Mouse (Mus musculus): ENCODE measurements around the gene Slc30a9. TPM values are rescaled to one million over a fixed set of nuclear protein-coding genes. Genes with fewer than 3 reads are reported as not detected.
A peak's percentile ranks its signal among the peaks of the same experiment; 100 is the strongest.

The Slc30a9 gene
- polyA plus RNA-seq, 1 experiment from 2014 or later = 150 TPM

DNA sequence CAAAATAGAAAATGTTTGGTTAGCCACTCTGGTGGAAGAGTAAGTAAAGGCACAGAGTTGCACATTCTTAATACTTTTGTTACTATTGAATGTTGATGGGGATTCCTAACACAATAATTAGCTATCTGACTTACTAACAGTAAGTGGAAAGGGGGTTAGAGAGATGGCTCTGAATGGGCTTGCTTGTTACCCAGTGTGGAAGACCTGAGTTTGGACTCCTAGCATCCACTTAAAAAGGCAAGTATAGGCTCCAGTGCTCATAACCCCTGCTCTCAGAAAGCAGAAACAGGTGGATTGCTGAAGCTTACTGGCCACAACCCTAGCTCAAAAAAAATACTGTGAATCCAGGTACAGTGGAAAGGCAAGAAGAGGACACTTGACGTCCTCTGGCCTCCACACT lies 10.6 kb upstream of the Slc30a9 start:
- Histone ChIP-seq H3K9me3 (no peaks in the 10 kb centered on the region), H3K9ac (no peak overlapping the region), H3K36me3 (peaks cover 11% of the 10 kb centered on the region), H3K4me2 (no peak overlapping the region), H3K4me3 (no peak overlapping the region), H3K27me3 (no peaks in the 10 kb centered on the region), H3K27ac (no peak overlapping the region), H3K4me1 (replicated peaks) (no peaks in the 10 kb centered on the region)
- 97% methylated on average over 1 of the region's 1 CpGs for WGBS
- ATAC-seq (ENCODE audit: low FRiP score) = no peak

DNA sequence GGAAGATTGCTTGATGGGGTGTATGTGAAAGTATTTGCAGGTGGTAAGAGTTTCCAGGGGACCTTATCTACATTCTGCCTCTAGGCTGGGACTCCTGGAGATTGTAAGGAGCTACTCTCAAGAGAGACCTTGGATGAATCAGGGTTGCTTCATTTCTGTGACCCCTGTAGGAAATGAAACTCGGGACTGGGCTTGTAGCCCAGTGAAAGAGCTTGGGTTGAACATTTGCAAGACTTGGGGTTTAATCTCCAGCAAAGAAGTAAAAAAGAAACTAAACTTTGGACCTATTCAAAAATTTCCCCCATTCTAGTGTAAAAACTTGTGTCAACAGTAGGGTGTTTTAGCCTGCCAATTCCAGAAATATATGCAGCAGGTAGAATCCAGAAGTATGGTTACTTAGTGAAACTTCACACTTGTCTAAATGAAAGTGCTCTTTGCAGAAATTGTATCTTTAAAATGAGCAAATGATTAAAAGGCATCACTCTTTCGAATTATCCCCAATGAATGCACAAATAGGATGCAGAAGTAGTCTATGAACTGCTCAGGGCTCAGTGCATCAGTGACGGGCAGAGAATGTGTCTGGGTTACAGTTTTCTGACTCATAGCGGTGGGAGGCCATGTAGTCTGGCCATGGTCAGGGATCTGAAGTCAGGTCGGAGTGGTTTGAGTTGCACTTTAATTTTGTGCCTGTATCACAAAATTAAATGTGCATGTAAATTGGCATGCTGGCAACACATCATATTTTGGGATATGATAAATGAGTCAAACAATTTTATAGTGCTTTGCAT lies 9.5 kb upstream of the Slc30a9 start:
- H3K27ac ChIP-seq = no peak overlapping the region
- no peak overlapping the region for H3K4me3 ChIP-seq
- H3K36me3 ChIP-seq = peaks cover 11% of the 10 kb centered on the region
- H3K27me3 ChIP-seq = no peaks in the 10 kb centered on the region
- H3K4me1 ChIP-seq (replicated peaks) = no peaks in the 10 kb centered on the region
- ATAC-seq (ENCODE audit: low FRiP score) = no peak
- no peaks in the 10 kb centered on the region for H3K9me3 ChIP-seq
- 89% methylated on average over 5 of the region's 5 CpGs for WGBS
- no peak overlapping the region for H3K9ac ChIP-seq
- no peak overlapping the region for H3K4me2 ChIP-seq

DNA sequence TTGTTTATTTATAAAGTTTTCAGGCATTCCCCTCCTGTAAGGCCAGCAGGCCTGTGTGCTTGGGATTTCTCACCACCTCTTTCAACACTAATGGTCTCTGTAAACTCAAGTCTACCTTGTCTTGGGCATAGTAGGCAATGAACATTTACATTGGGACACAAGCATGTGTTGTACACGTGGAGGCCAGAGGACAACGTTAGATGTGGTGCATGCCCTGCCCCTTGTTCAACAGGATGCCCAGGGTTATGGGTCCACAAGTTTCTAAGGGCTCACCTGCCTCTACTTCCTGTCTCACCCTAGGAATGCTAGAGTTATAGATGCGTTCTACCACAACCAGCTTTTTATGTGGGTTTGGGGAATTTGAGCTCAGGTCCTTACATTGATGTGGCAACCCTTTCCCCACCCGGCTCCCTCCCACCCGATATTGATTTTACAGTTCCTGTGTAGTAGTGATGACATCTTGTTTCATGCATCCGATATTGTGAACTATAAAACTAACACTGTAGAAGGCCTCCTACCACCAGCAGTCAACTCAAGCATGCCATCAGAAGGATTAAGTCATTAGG lies 6.8 kb upstream of the Slc30a9 start:
- no peak for ATAC-seq (ENCODE audit: low FRiP score)
- Histone ChIP-seq H3K27ac (no peak overlapping the region), H3K9me3 (no peaks in the 10 kb centered on the region), H3K36me3 (no peaks in the 10 kb centered on the region), H3K27me3 (no peaks in the 10 kb centered on the region), H3K4me1 (replicated peaks) (no peaks in the 10 kb centered on the region), H3K9ac (no peak overlapping the region), H3K4me2 (no peak overlapping the region), H3K4me3 (no peak overlapping the region)
- WGBS = 92% methylated on average over 6 of the region's 6 CpGs

DNA sequence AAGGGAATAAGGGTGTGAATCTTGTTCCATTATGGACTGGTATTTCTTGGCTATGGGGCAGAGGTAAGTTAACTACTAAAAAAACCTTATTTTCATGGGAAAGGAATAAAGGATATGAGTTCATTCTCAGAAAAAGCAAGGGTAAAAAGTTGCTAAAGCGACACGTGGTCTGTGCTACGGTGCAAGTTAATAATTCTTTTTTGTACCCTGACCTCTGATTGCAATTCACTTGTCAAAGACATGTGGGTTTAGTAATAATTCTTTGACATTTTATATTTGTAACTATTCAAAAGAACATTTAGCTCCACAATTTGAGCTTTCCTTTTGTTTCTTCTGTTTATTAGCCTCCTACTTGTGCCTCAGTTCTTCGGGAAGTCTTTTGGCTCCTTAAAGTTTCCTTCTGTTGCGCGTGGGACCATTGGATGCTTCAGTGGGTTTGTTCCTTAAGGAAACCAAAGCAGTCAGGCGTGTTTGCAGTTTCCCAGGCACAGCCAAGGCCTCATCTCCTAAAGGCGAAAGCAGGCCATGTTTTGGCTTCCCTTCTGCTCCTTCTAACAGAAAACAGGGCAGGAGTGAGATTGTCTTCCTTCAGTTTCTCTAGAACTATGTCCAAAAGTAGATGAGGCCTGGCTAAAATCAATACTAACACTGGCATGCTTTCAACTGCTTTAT lies 5.7 kb upstream of the Slc30a9 start:
- Histone ChIP-seq H3K36me3 (no peaks in the 10 kb centered on the region), H3K4me2 (no peak overlapping the region), H3K4me1 (replicated peaks) (0 out of 2 replicates have a peak, but pooled peaks cover 2% of the 10 kb centered on the region), H3K27me3 (no peaks in the 10 kb centered on the region), H3K4me3 (no peak overlapping the region), H3K9ac (no peak overlapping the region), H3K9me3 (no peaks in the 10 kb centered on the region), H3K27ac (no peak overlapping the region)
- no peak for ATAC-seq (ENCODE audit: low FRiP score)
- WGBS = 94% methylated on average over 8 of the region's 8 CpGs

DNA sequence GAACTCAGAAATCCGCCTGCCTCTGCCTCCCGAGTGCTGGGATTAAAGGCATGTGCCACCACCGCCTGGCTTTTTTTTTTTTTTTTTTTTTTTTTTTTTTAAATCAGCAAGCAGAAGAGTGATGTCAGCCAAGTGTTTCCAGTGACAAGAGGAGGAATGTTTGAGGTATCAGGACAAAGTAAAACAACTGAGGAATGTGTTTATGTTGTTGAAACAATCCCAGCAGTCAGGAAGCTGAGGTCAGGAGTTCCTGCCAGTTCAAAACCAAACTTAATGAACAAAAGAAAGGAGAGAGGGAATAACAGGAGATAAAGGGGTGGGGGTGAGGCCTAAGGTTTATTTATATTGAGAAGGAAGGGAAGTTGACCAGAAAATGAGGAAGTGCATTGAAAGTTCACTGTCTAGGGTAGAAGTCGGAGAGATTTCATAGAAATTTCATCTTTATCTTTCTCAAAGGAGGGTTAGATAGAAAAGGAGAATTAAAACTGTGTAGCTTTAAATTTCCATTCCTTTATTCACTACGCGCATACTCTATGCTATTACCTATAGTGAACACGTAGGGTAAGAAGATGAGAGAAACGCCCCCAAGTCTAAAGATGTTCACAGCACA lies 4.9 kb upstream of the Slc30a9 start:
- Histone ChIP-seq H3K4me1 (replicated peaks) (0 out of 2 replicates have a peak, but pooled peaks cover 3% of the 10 kb centered on the region), H3K27me3 (no peaks in the 10 kb centered on the region), H3K9ac (no peak overlapping the region), H3K9me3 (no peaks in the 10 kb centered on the region), H3K4me2 (no peak overlapping the region), H3K27ac (no peak overlapping the region), H3K36me3 (no peaks in the 10 kb centered on the region), H3K4me3 (no peak overlapping the region)
- 80% methylated on average over 8 of the region's 8 CpGs for WGBS
- no peak for ATAC-seq (ENCODE audit: low FRiP score)

DNA sequence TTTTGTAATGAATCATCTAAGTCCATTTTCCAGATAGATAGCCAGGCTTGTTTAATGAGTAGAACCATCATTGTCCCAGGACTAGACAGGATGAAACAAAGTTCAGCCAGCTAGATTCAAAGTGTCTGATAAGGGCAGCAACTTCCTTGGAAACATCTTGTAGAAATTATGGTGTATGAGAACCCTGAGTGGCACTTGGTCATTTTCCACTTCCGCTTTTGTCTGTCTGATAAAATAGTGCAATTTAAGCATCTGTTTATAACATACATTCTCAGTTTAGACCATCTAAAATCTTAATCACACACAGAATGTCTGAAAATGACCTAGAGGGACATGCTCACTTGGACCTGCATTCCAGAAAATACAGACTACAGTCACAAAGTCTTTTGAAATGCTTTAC lies 2.9 kb upstream of the Slc30a9 start:
- Histone ChIP-seq H3K9me3 (no peaks in the 10 kb centered on the region), H3K4me3 (no peak overlapping the region), H3K36me3 (no peaks in the 10 kb centered on the region), H3K27ac (no peak overlapping the region), H3K9ac (no peak overlapping the region), H3K4me1 (replicated peaks) (peaks cover 15% of the 10 kb centered on the region), H3K4me2 (no peak overlapping the region), H3K27me3 (no peaks in the 10 kb centered on the region)
- no peak for ATAC-seq (ENCODE audit: low FRiP score)
- WGBS = 100% methylated on average over 1 of the region's 1 CpGs

DNA sequence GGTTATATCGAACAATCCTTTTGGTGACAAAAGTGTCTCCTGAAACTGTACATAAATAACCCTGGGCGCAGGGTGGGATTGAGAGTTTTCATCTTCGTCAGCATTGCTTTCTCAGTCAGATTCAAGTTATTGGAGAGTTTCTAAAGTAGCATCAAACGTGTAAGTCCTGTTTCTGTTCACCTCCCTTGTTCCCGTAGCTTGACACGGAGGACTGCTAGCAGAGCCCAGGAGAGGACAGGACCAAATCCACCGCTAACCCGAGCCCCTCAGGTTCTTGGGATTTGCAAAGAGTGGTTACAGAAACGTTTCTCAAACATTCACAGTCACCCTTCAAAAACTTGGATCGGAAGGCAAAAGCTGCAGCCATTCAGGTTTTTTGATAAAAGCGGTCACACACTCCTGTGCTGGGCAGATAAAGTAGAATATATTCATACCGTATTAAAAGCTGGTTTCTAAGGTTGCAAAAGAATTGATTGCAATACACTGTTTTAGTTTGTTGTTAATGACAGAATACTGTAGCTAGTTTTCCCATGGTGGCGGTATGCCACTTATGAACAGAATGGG lies 986 bp downstream of the Slc30a9 start:
- peak overlapping the region; percentile 99 for H3K4me3 ChIP-seq
- H3K27ac ChIP-seq = no peak overlapping the region
- H3K9me3 ChIP-seq = no peaks in the 10 kb centered on the region
- ATAC-seq (ENCODE audit: low FRiP score) = no peak
- no peaks in the 10 kb centered on the region for H3K27me3 ChIP-seq
- peaks cover 4% of the 10 kb centered on the region; the same call in 1 of the 2 replicates for H3K36me3 ChIP-seq
- H3K4me1 ChIP-seq (replicated peaks) = peaks cover 38% of the 10 kb centered on the region
- H3K9ac ChIP-seq = peak overlapping the region; percentile 98
- H3K4me2 ChIP-seq = peak overlapping the region; percentile 83
- 34% methylated on average over 13 of the region's 13 CpGs for WGBS

DNA sequence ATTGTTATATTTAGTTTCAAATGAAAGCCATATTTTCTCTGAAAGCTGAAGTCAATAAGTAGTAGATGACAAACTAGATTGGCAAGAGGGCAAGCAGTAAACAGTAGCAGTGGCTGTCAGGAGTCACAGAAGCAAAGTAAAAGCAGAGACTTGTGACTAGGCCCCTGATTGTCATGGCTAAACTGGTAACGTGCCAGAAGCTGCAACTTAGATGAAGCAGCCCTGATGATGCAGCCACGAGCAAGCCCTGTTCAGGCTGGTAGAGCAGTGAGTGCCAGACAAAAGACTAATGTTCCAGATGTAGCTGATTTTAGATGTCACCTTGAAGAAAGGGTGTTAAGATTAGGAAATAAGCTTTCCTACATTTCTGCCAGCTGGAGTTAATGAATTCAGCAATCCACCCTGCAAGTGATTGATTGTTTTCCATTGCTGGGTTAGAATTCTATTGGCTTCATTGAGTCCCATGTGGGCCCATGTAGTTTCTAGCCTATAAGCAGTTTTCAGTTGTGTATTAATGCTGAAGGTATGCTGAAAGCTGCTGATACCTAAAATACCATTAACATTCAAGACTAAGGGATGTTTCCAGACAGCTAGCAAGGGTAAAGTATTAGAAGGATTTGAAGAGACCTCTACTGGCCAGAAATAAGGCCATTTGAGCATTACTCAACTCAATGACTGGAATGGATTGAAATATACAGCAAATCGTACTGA lies 5.2 kb downstream of the Slc30a9 start:
- H3K27me3 ChIP-seq = no peaks in the 10 kb centered on the region
- H3K27ac ChIP-seq = peak overlapping the region; percentile 64; the same call in 1 of the 2 replicates
- H3K9me3 ChIP-seq = no peaks in the 10 kb centered on the region
- H3K4me2 ChIP-seq = no peak overlapping the region
- H3K4me3 ChIP-seq = no peak overlapping the region
- peaks cover 6% of the 10 kb centered on the region; the same call in 1 of the 2 replicates for H3K36me3 ChIP-seq
- peaks cover 36% of the 10 kb centered on the region for H3K4me1 ChIP-seq (replicated peaks)
- no peak for ATAC-seq (ENCODE audit: low FRiP score)
- no peak overlapping the region for H3K9ac ChIP-seq
- WGBS = 60% methylated on average over 3 of the region's 3 CpGs

DNA sequence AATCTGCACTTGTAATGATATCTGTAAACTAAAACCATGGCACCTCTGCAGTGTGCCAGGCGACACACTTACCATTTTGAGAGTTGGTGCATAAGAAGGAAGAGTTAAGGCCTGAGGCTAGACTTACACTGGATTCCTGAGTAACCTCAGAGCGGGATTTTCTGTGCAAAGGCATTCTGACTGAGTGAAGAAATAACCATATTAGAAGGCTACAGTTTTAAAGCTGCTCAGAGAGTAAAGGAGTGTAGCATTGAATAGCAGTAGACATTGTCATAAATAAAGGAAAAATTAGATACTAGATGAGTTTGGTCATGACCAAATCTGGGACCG lies 5.7 kb downstream of the Slc30a9 start:
- 91% methylated on average over 3 of the region's 3 CpGs for WGBS
- Histone ChIP-seq H3K27ac (0 out of 2 replicates have a peak overlapping the region, but pooled peaks have one; percentile 64), H3K36me3 (peaks cover 9% of the 10 kb centered on the region), H3K4me3 (no peak overlapping the region), H3K27me3 (no peaks in the 10 kb centered on the region), H3K9me3 (no peaks in the 10 kb centered on the region), H3K9ac (no peak overlapping the region), H3K4me2 (no peak overlapping the region), H3K4me1 (replicated peaks) (peaks cover 35% of the 10 kb centered on the region)
- no peak for ATAC-seq (ENCODE audit: low FRiP score)

DNA sequence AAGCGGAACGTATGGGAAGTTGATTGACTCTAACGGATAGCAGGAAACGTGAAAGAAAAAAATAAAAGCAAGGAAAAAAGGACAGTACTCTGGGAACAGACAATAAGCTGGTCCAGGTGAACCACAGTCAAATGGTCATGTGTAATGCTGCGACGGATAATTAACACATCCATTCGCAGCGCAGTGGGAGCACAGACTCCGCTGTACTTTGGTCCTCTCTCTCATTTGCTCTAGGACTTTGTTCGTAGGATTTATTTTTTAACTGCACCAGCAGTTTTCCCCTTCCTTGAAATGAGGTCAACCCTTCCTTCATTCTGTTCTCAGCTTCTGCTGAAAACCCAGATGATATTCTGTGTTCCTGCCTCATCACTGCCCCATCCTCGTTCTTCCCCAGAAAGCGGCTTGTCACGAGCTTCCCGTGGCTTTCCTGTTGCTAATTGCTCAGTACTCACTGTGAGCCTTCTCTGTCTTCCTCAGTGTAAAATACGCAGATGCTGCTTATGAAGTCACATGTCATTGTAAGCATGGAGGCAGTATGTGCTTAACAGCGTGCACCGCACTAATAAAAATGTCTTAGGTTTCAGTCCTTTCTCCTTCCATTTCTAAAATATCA lies 15.0 kb downstream of the Slc30a9 start:
- no peak overlapping the region for H3K27ac ChIP-seq
- H3K4me1 ChIP-seq (replicated peaks) = no peaks in the 10 kb centered on the region
- H3K4me3 ChIP-seq = no peak overlapping the region
- ATAC-seq (ENCODE audit: low FRiP score) = no peak
- no peak overlapping the region for H3K4me2 ChIP-seq
- no peaks in the 10 kb centered on the region for H3K27me3 ChIP-seq
- H3K9ac ChIP-seq = no peak overlapping the region
- H3K36me3 ChIP-seq = peaks cover 18% of the 10 kb centered on the region
- H3K9me3 ChIP-seq = no peaks in the 10 kb centered on the region
- 91% methylated on average over 17 of the region's 17 CpGs for WGBS

DNA sequence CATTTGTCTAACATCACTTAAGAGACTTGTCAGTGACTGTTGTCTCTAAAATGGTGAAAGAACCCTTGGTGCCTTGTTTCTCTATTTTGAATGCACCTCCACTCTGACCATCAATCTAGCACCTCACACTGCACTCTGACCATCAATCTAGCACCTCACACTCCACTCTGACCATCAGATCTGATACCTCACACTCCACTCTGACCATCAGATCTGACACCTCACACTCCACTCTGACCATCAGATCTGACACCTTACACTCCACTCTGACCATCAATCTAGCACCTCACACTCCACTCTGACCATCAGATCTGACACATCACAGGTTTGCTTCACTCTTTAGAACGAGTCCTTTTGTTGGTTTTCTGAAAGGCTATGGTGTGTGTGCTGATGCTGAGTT lies 17.3 kb downstream of the Slc30a9 start:
- no peak for ATAC-seq (ENCODE audit: low FRiP score)
- Histone ChIP-seq H3K27me3 (no peaks in the 10 kb centered on the region), H3K36me3 (no peaks in the 10 kb centered on the region; the same call in 1 of the 2 replicates), H3K9ac (no peak overlapping the region), H3K9me3 (no peaks in the 10 kb centered on the region), H3K4me2 (no peak overlapping the region), H3K4me1 (replicated peaks) (no peaks in the 10 kb centered on the region), H3K4me3 (no peak overlapping the region), H3K27ac (no peak overlapping the region)
- WGBS = 70% methylated on average over 1 of the region's 1 CpGs
